Mouse (Mus musculus): ENCODE measurements around the gene Cry2. TPM values are rescaled to one million over a fixed set of nuclear protein-coding genes. Genes with fewer than 3 reads are reported as not detected.
"Not testable (repeated sequence)": the region's sequence is repeated elsewhere in the genome, so short reads cannot be mapped to it uniquely, and the experiment has no call there.

Gene Cry2
- total RNA-seq (2014; rRNA removed) (26.5 and 36.7 TPM in 2 replicates), polyA plus RNA-seq (2015; fragmentation: Nextera tagmentation; extraction: Ambion mirVana) (28.5 and 43.2 TPM in 2 replicates)

DNA sequence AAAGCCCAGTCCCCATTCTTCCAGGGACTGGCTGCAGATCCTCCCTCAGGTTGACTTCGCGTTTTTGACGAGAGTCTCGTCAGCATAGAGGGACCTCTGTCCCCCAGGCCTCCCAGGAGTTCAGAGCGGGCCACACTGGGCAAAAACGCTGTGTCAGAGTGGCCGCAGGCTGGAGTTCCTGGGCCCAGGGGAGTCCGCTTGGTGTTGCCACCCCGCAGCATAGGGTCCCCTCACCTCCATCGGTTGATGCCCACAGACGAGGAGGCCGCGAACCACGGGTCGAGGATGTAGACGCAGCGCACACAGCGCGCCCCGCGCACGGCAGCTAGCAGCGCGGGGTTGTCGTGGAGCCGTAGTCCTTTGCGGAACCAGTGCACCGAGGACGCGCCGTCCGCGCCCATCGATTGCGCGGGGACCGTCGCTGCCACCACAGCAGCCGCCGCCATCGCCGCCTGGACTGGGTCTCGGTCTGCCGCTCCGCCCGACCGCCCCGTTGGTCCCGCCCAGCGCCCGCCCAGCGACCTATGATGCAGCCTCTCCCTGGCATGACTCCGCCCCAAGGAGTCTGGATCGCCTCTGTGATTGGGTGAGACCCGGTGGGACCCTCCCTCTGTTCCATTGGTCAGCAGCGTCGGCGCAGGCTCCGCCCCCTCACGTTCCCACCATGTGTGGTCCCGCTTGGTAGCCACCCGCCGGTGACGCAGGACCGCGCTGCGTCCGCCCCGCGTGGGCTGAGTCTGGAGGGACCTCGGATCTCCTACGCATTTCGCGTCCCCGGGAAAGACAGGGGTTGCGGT, at the start of gene Cry2:
Gene Cry2, minus strand, starts transcription at position 466 of the 797 bp plus-strand sequence.
- Histone ChIP-seq H3K4me3 (ENCODE audit: low read depth, low read length) (peak within 1 kb of the TSS; percentile 90), H3K4me1 (ENCODE audit: insufficient read depth) (peaks cover 30% of the 10 kb centered on the region), H3K4me2 (ENCODE audit: low read depth) (peak within 1 kb of the TSS; percentile 81), H3K36me3 (ENCODE audit: insufficient read depth) (no peaks in the 10 kb centered on the region), H3K27ac (ENCODE audit: low read depth, low read length) (peak within 1 kb of the TSS; percentile 87), H3K9ac (peak within 1 kb of the TSS; percentile 88), H3K9me3 (ENCODE audit: low read length) (no peaks in the 10 kb centered on the region), H3K27me3 (ENCODE audit: insufficient read depth, low read length) (no peaks in the 10 kb centered on the region)
- WGBS: 2% methylated on average over 72 of the region's 76 CpGs
- DNase-seq (peak; percentile 99), ATAC-seq (peak; percentile 97)
- TF ChIP-seq CTCF (IDR thresholded peaks at IDR 0.05; ENCODE audit: low read depth): no peak

GRCm38 (mm10) chr2:92483505-92483904, 49.7 kb upstream of the Cry2 start:
- no peaks in the 10 kb centered on the region for H3K36me3 ChIP-seq (ENCODE audit: insufficient read depth)
- H3K9ac ChIP-seq: no peak overlapping the region
- no peak overlapping the region for H3K4me2 ChIP-seq (ENCODE audit: low read depth)
- H3K27ac ChIP-seq (ENCODE audit: low read depth, low read length): no peak overlapping the region
- no peaks in the 10 kb centered on the region; the same call in 1 of the 2 replicates for H3K27me3 ChIP-seq (ENCODE audit: insufficient read depth, low read length)
- DNase-seq (no peak), ATAC-seq (no peak)
- TF ChIP-seq CTCF (IDR thresholded peaks at IDR 0.05; ENCODE audit: low read depth): no peak
- peaks cover 7% of the 10 kb centered on the region; the same call in 1 of the 2 replicates for H3K4me1 ChIP-seq (ENCODE audit: insufficient read depth)
- H3K4me3 ChIP-seq (ENCODE audit: low read depth, low read length): no peak overlapping the region
- WGBS: 46% methylated on average over 5 of the region's 5 CpGs
- no peaks in the 10 kb centered on the region for H3K9me3 ChIP-seq (ENCODE audit: low read length)

DNA sequence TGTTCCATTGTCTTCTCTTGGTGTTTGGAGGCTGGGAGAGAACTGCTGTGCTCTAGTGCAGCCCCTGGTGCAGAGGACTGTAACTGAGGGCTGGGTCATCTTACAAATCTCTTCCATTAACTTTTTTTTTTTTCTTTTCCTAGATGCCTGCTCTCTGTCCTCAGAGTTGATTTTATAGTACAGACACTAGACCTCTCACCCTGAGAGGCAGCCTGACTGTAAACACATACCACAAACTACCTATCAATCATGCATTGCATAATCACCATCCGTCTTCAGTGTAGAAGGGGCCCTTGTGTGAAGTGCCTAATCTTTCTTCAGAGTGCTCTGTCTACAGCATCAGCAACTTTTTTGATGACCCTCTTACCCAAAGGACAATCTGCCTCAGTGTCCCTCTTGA, 48.7 kb upstream of the Cry2 start:
- H3K4me1 ChIP-seq (ENCODE audit: insufficient read depth): peaks cover 7% of the 10 kb centered on the region; the same call in 1 of the 2 replicates
- no peak overlapping the region for H3K4me2 ChIP-seq (ENCODE audit: low read depth)
- H3K27me3 ChIP-seq (ENCODE audit: insufficient read depth, low read length): no peaks in the 10 kb centered on the region; the same call in 1 of the 2 replicates
- no peak for ATAC-seq
- no peak overlapping the region for H3K9ac ChIP-seq
- no peak overlapping the region for H3K27ac ChIP-seq (ENCODE audit: low read depth, low read length)
- no peaks in the 10 kb centered on the region for H3K9me3 ChIP-seq (ENCODE audit: low read length)
- no peaks in the 10 kb centered on the region for H3K36me3 ChIP-seq (ENCODE audit: insufficient read depth)
- 32% methylated on average over 1 of the region's 1 CpGs for WGBS
- H3K4me3 ChIP-seq (ENCODE audit: low read depth, low read length): no peak overlapping the region
- DNase-seq: no peak
- TF ChIP-seq CTCF (IDR thresholded peaks at IDR 0.05; ENCODE audit: low read depth): 0 out of 2 replicates have a peak, but pooled peaks have one; percentile 2

GRCm38 (mm10) chr2:92478313-92478688, 44.5 kb upstream of the Cry2 start:
- WGBS: 85% methylated on average over 4 of the region's 4 CpGs
- H3K9ac ChIP-seq: no peak overlapping the region
- H3K9me3 ChIP-seq (ENCODE audit: low read length): no peaks in the 10 kb centered on the region
- H3K27me3 ChIP-seq (ENCODE audit: insufficient read depth, low read length): no peaks in the 10 kb centered on the region
- DNase-seq: no peak
- no peak for ATAC-seq
- no peak overlapping the region for H3K4me3 ChIP-seq (ENCODE audit: low read depth, low read length)
- no peak overlapping the region for H3K4me2 ChIP-seq (ENCODE audit: low read depth)
- H3K36me3 ChIP-seq (ENCODE audit: insufficient read depth): no peaks in the 10 kb centered on the region
- TF ChIP-seq CTCF (IDR thresholded peaks at IDR 0.05; ENCODE audit: low read depth): no peak
- no peak overlapping the region for H3K27ac ChIP-seq (ENCODE audit: low read depth, low read length)
- no peaks in the 10 kb centered on the region for H3K4me1 ChIP-seq (ENCODE audit: insufficient read depth)

GRCm38 (mm10) chr2:92477672-92478312, 43.9 kb upstream of the Cry2 start:
- Histone ChIP-seq H3K4me2 (ENCODE audit: low read depth) (no peak overlapping the region), H3K36me3 (ENCODE audit: insufficient read depth) (no peaks in the 10 kb centered on the region), H3K9ac (no peak overlapping the region), H3K9me3 (ENCODE audit: low read length) (no peaks in the 10 kb centered on the region), H3K27ac (ENCODE audit: low read depth, low read length) (no peak overlapping the region), H3K4me3 (ENCODE audit: low read depth, low read length) (no peak overlapping the region), H3K4me1 (ENCODE audit: insufficient read depth) (no peaks in the 10 kb centered on the region), H3K27me3 (ENCODE audit: insufficient read depth, low read length) (no peaks in the 10 kb centered on the region)
- no peak for DNase-seq
- no peak for ATAC-seq
- no peak for TF ChIP-seq CTCF (IDR thresholded peaks at IDR 0.05; ENCODE audit: low read depth)
- 62% methylated on average over 12 of the region's 12 CpGs for WGBS

DNA sequence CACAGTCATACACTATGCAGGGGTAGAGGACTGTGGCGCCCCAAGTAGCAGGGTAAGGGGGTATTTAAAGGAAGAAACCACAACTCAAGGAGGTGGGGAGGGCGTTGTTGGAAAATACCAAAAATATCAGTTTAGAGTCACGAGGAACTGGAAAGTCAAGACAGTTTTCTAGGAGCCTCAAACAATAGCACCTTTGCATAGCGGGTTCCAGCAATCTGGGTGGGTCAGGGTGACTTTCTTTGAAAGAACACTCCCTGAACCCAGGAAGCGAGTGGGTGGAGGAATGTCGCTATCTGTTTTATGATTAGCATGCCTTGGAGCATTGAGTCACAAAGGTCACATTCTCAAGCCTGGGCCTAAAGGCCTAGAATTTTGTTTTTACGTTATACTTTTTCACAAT, 42.7 kb upstream of the Cry2 start:
- not testable (repeated sequence) for H3K4me2 ChIP-seq (ENCODE audit: low read depth); H3K4me3 ChIP-seq (ENCODE audit: low read depth, low read length); H3K9ac ChIP-seq; H3K36me3 ChIP-seq (ENCODE audit: insufficient read depth); H3K9me3 ChIP-seq (ENCODE audit: low read length); DNase-seq; H3K27ac ChIP-seq (ENCODE audit: low read depth, low read length); H3K4me1 ChIP-seq (ENCODE audit: insufficient read depth); ATAC-seq; H3K27me3 ChIP-seq (ENCODE audit: insufficient read depth, low read length)
- 88% methylated on average over 7 of the region's 7 CpGs for WGBS

- H3K9ac ChIP-seq: no peak overlapping the region
- H3K4me2 ChIP-seq (ENCODE audit: low read depth): no peak overlapping the region
- no peak overlapping the region for H3K4me3 ChIP-seq (ENCODE audit: low read depth, low read length)
- DNase-seq (no peak), ATAC-seq (no peak)
- WGBS: 48% methylated on average over 2 of the region's 2 CpGs
- no peaks in the 10 kb centered on the region for H3K4me1 ChIP-seq (ENCODE audit: insufficient read depth)
- no peaks in the 10 kb centered on the region for H3K27me3 ChIP-seq (ENCODE audit: insufficient read depth, low read length)
- H3K9me3 ChIP-seq (ENCODE audit: low read length): no peaks in the 10 kb centered on the region
- H3K27ac ChIP-seq (ENCODE audit: low read depth, low read length): no peak overlapping the region
- no peaks in the 10 kb centered on the region for H3K36me3 ChIP-seq (ENCODE audit: insufficient read depth)
- no peak for TF ChIP-seq CTCF (IDR thresholded peaks at IDR 0.05; ENCODE audit: low read depth)
These were observed 41.9 kb upstream of the Cry2 start for GRCm38 (mm10) chr2:92475711-92476110.

Measured in forebrain, postnatal 0 days (tissue).